In genomic region chr3:19451022-19451421, GRCm38 (mm10) we compare ENCODE assay signal across 9 mouse cellular contexts.
A peak's percentile ranks its signal among the peaks of the same experiment; 100 is the strongest.
DNase-seq lines count a peak whose midpoint lies in the region; ATAC-seq and TF ChIP-seq lines count a peak whose summit lies in the region.
"Had no signal": no experiment of that assay in that cellular context is flagged by ENCODE, and none has a peak within 500 bp of the region (broad histone marks: within the 10 kb centered on the region; RNA-seq: fewer than 3 reads in every experiment).

No protein-coding gene starts in this region.

- no peak overlapping the region for H3K27ac ChIP-seq in CH12.LX (ENCODE audit: insufficient read depth, low read depth)
- no peak overlapping the region for H3K27ac ChIP-seq in embryonic facial prominence, embryonic 13.5 days
- no peak overlapping the region for H3K27ac ChIP-seq in liver, embryonic 13.5 days
- H3K27ac ChIP-seq in stomach, embryonic 16.5 days (ENCODE audit: low read length) = no peak overlapping the region
- H3K27ac ChIP-seq: heart, embryonic 15.5 days had no signal

- H3K36me3 ChIP-seq in CH12.LX (replicated peaks in 1 of 2; ENCODE audit: control insufficient read depth in 1 of 2, insufficient read depth in 1 of 2, low read length in 1 of 2) = no peaks in the 10 kb centered on the region
- no peaks in the 10 kb centered on the region for H3K36me3 ChIP-seq in embryonic facial prominence, embryonic 13.5 days
- H3K36me3 ChIP-seq in liver, embryonic 13.5 days = no peaks in the 10 kb centered on the region
- no peaks in the 10 kb centered on the region for H3K36me3 ChIP-seq in stomach, embryonic 16.5 days (ENCODE audit: control insufficient read depth, insufficient read depth, low read length)
- H3K36me3 ChIP-seq: heart, embryonic 15.5 days had no signal

- H3K9me3 ChIP-seq in CH12.LX (replicated peaks; ENCODE audit: low read length) = no peaks in the 10 kb centered on the region
- H3K9me3 ChIP-seq in embryonic facial prominence, embryonic 13.5 days = no peaks in the 10 kb centered on the region
- H3K9me3 ChIP-seq in liver, embryonic 13.5 days (replicated peaks) = no peaks in the 10 kb centered on the region
- H3K9me3 ChIP-seq in stomach, embryonic 16.5 days (replicated peaks; ENCODE audit: control insufficient read depth, low read length) = no peaks in the 10 kb centered on the region
- H3K9me3 ChIP-seq: heart, embryonic 15.5 days had no signal

- dilution Hi-C loops in CH12.LX (cut with MboI; ENCODE audit: extremely low pct_ligation_motif_present, extremely low pct_unique_long_range_greater_than_20kb, low sequenced_read_pairs) = no loop called here

- H3K4me1 ChIP-seq in CH12.LX (ENCODE audit: control insufficient read depth in 1 of 2, insufficient read depth in 2 of 2) = peaks cover 2 to 11% of the 10 kb centered on the region in 2 experiments; a peak in 3 of 4 replicates
- H3K4me1 ChIP-seq in embryonic facial prominence, embryonic 13.5 days = no peaks in the 10 kb centered on the region
- H3K4me1 ChIP-seq in liver, embryonic 13.5 days (replicated peaks) = no peaks in the 10 kb centered on the region
- no peaks in the 10 kb centered on the region for H3K4me1 ChIP-seq in stomach, embryonic 16.5 days (ENCODE audit: control insufficient read depth, insufficient read depth, low read length)
- H3K4me1 ChIP-seq: heart, embryonic 15.5 days had no signal

- in situ Hi-C loops in CH12.LX (cut with MboI; ENCODE audit: low pct_ligation_motif_present, low pct_unique_long_range_greater_than_20kb, low sequenced_read_pairs) = no loop called here

- no peaks in the 10 kb centered on the region for H3K27me3 ChIP-seq in CH12.LX (replicated peaks)
- H3K27me3 ChIP-seq in embryonic facial prominence, embryonic 13.5 days = no peaks in the 10 kb centered on the region
- H3K27me3 ChIP-seq in liver, embryonic 13.5 days = no peaks in the 10 kb centered on the region
- H3K27me3 ChIP-seq in stomach, embryonic 16.5 days (ENCODE audit: control insufficient read depth, insufficient read depth, low read length) = no peaks in the 10 kb centered on the region
- H3K27me3 ChIP-seq: heart, embryonic 15.5 days had no signal

- 0 out of 2 replicates have a peak overlapping the region, but pooled peaks have one; percentile 13 for H3K4me2 ChIP-seq in CH12.LX (ENCODE audit: insufficient read depth, low read depth, poor library complexity, severe bottlenecking)
- no peak overlapping the region for H3K4me2 ChIP-seq in embryonic facial prominence, embryonic 13.5 days
- no peak overlapping the region for H3K4me2 ChIP-seq in liver, embryonic 13.5 days
- no peak overlapping the region for H3K4me2 ChIP-seq in stomach, embryonic 16.5 days (ENCODE audit: low read depth, low read length)
- H3K4me2 ChIP-seq: heart, embryonic 15.5 days had no signal

- no peak for TF ChIP-seq CTCF in CH12.LX (conservative IDR thresholded peaks at IDR 0.05 in 1 of 2, IDR thresholded peaks at IDR 0.05 in 1 of 2; ENCODE audit: low read depth in 2 of 2, low read length in 2 of 2)

- no peak; the same call in 1 of the 2 replicates for TF ChIP-seq RAD21 in CH12.LX (IDR thresholded peaks at IDR 0.05; ENCODE audit: low read depth, low read length)

- DNase-seq in B cell, adult 2 months = peak; percentile 52 to 55
- DNase-seq in CH12.LX (ENCODE audit: extremely low read depth) = peak; percentile 92
- peak; percentile 13 for DNase-seq in liver, embryonic 13.5 days
- DNase-seq in ovary, adult 18-20 months (ENCODE audit: low spot score) = no peak
- DNase-seq in kidney, adult 18-20 months = no peak
- DNase-seq in frontal cortex, postnatal 36 days (ENCODE audit: low spot score in 2 of 2) = no peak

- no peak overlapping the region for H3K4me3 ChIP-seq in CH12.LX (replicated peaks in 1 of 3; ENCODE audit: low read depth in 2 of 3, low read length in 2 of 3, poor library complexity in 1 of 3)
- H3K4me3 ChIP-seq in embryonic facial prominence, embryonic 13.5 days = no peak overlapping the region
- H3K4me3 ChIP-seq in liver, embryonic 13.5 days (replicated peaks) = no peak overlapping the region
- no peak overlapping the region for H3K4me3 ChIP-seq in stomach, embryonic 16.5 days (replicated peaks; ENCODE audit: low read length)
- H3K4me3 ChIP-seq: heart, embryonic 15.5 days had no signal

- H3K79me2 ChIP-seq in CH12.LX (replicated peaks; ENCODE audit: control insufficient read depth, extremely low read depth, insufficient read depth, poor library complexity, severe bottlenecking) = no peaks in the 10 kb centered on the region

- no peak for TF ChIP-seq POLR2A in CH12.LX (IDR thresholded peaks at IDR 0.05; ENCODE audit: low read depth, low read length)

- 17% methylated on average over 3 of the region's 3 CpGs for WGBS in embryonic facial prominence, embryonic 13.5 days
- 11% methylated on average over 3 of the region's 3 CpGs for WGBS in liver, embryonic 13.5 days (ENCODE audit: insufficient replicate concordance)
- WGBS in stomach, embryonic 16.5 days = 26% methylated on average over 3 of the region's 3 CpGs

- TF ChIP-seq EP300 in CH12.LX (IDR thresholded peaks at IDR 0.05; ENCODE audit: low read length) = peak; percentile 59; the same call in 1 of the 2 replicates

- no peak overlapping the region for H3K9ac ChIP-seq in CH12.LX (ENCODE audit: insufficient read depth, low read depth)
- no peak overlapping the region for H3K9ac ChIP-seq in embryonic facial prominence, embryonic 13.5 days
- no peak overlapping the region for H3K9ac ChIP-seq in liver, embryonic 13.5 days
- H3K9ac ChIP-seq in stomach, embryonic 16.5 days (ENCODE audit: low read length) = no peak overlapping the region
- H3K9ac ChIP-seq: heart, embryonic 15.5 days had no signal

- 0 out of 2 replicates have a peak, but pooled peaks have one; percentile 56 for ATAC-seq in embryonic facial prominence, embryonic 13.5 days (ENCODE audit: insufficient number of reproducible peaks, insufficient read depth, low FRiP score, low TSS enrichment, low read depth)
- peak; percentile 55; the same call in 1 of the 2 replicates for ATAC-seq in liver, embryonic 13.5 days (ENCODE audit: low read depth)
- peak; percentile 77; the same call in 1 of the 2 replicates for ATAC-seq in stomach, embryonic 16.5 days (ENCODE audit: insufficient read depth, low FRiP score)

TF ChIP-seq in CH12.LX, 34 proteins besides CTCF, POLR2A, EP300 and RAD21:
- TF ChIP-seq IRF4 (IDR thresholded peaks at IDR 0.05; ENCODE audit: low read depth, low read length) (peak; percentile 57), CHD2 (IDR thresholded peaks at IDR 0.05; ENCODE audit: low read length) (no peak), TBP (conservative IDR thresholded peaks at IDR 0.05; ENCODE audit: low read depth, low read length) (0 out of 2 replicates have a peak, but pooled peaks have one; percentile 17), MAZ (IDR thresholded peaks at IDR 0.05; ENCODE audit: low read depth, low read length) (peak; percentile 73; the same call in 1 of the 2 replicates), JUN (IDR thresholded peaks at IDR 0.05; ENCODE audit: insufficient read depth, low read depth, low read length) (peak; percentile 76), ETS1 (conservative IDR thresholded peaks at IDR 0.05; ENCODE audit: low read depth, low read length) (peak; percentile 94), JUND (conservative IDR thresholded peaks at IDR 0.05; ENCODE audit: low read depth, low read length) (peak; percentile 85), MEF2A (IDR thresholded peaks at IDR 0.05; ENCODE audit: borderline replicate concordance, low read depth, low read length) (peak; percentile 69; the same call in 1 of the 2 replicates), TCF12 (IDR thresholded peaks at IDR 0.05; ENCODE audit: low read depth, low read length) (peak; percentile 66), USF1 (IDR thresholded peaks at IDR 0.05; ENCODE audit: low read depth, low read length) (peak; percentile 6; the same call in 1 of the 2 replicates), ZNF384 (IDR thresholded peaks at IDR 0.05; ENCODE audit: low read depth, low read length) (no peak), NRF1 (IDR thresholded peaks at IDR 0.05; ENCODE audit: low read depth, low read length) (0 out of 2 replicates have a peak, but pooled peaks have one; percentile 42), BHLHE40 (IDR thresholded peaks at IDR 0.05; ENCODE audit: low read depth, low read length) (peak; percentile 89), CHD1 (IDR thresholded peaks at IDR 0.05; ENCODE audit: low read depth, low read length) (0 out of 2 replicates have a peak, but pooled peaks have one; percentile 58), PAX5 (IDR thresholded peaks at IDR 0.05; ENCODE audit: low read length) (no peak), ZKSCAN1 (IDR thresholded peaks at IDR 0.05; ENCODE audit: borderline replicate concordance, low read depth, low read length) (no peak), UBTF (IDR thresholded peaks at IDR 0.05; ENCODE audit: low read depth, low read length) (no peak)

Comparison
In these comparisons a context has a peak if more than half of its experiments do, and no peak if none do; other contexts are left out.
1. DNase-seq: peak in B cell, adult 2 months (2 of 2), CH12.LX (single experiment) and liver, embryonic 13.5 days (single experiment); none in ovary, adult 18-20 months (single experiment), kidney, adult 18-20 months (single experiment) and frontal cortex, postnatal 36 days (0 of 2).
2. Peak in every context shown above with its lines, with median percentiles within 50 percentile points of each other: ATAC-seq.